Mouse (Mus musculus): ENCODE results near the gene Psmc1.

Psmc1 gene

DNA sequence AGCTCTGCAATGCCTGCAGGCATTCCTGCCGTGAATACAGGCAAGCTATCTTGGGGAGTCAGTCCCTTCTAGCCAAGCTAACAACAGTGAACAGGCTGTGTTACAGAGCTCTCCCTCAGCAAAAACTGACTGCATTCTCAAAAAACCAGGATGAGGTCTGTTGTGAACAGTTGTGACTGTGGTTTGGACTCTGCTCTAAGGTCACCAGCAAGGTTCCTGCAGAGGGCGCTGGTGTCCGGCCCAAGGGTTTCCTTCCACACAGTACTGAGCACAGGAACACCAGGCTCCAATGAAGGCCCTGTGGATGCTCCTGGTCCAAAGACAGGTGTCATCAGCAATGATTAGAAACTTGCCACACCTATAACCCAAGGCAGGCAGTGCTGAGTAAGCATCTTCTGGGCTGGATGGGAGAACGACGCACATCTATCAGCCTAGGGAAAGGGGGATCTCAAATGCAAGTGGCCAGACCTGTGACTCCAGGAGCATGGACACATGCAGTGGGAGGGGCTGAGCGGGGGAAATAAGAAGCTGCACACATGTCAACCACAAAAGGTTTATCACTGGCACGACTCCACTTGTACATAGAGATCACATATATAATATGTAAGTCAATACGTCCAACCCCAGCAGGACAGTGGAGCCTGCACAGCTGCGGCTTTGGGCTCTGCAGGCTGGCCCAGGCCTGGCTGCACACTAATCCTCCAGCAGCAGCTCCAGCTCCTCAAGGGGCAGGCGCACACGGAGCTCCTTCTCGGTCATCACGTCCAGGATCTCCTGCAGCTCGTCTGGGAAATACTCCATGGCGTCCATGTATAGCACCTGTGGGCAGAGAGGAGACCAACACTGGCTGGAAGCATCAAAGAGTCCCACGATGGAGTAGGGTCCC is 15.2 kb downstream of the Psmc1 start:
- in situ Hi-C loops (cut with MboI, MseI) = loop anchor here (5.0 kb wide), 1 partner anchor 352 kb away; no protein-coding TSS in a partner anchor

DNA sequence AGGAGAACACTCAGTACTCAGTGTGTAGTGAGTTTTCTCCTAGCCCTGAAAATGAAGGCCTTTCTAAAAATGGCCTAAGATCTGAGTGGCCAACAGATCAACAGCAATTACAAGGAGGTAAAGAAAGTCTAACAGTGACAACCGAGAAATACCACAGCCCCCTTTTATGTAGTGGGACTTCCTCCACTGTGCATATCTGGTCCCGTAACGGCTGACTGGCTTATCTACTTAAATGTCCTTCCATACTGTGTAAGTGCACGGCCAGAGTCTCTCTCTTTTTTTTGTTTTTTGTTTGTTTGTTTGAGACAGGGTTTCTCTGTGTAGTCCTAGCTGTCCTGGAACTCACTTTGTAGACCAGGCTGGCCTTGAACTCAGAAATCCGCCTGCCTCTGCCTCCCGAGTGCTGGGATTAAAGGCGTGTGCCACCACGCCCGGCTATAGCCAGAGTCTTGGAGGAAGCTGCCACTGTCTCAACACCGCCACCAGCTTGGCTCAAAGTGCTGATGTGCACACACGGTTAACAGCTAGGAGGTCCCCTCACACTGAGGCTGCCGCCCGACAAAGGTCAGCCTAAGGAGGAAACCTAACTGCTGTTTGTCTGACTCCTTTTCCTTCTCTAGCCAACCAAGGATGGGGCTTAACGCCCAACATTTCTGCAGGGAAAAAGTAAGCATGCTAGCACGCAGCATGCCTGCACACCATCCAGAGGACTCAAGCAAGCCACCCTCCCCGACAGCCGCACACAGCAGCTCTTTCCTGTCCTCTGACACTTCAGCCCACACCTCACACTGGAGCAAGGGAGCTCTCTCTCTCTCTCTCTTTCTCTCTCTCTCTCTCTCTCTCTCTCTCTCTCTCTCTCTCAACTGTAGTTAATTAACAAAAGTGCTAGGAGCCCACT is 17.3 kb downstream of the Psmc1 start:
- in situ Hi-C loops (cut with MboI, MseI) = loop anchor here (5.0 kb wide), 1 partner anchor 350 kb away; no protein-coding TSS in a partner anchor

DNA sequence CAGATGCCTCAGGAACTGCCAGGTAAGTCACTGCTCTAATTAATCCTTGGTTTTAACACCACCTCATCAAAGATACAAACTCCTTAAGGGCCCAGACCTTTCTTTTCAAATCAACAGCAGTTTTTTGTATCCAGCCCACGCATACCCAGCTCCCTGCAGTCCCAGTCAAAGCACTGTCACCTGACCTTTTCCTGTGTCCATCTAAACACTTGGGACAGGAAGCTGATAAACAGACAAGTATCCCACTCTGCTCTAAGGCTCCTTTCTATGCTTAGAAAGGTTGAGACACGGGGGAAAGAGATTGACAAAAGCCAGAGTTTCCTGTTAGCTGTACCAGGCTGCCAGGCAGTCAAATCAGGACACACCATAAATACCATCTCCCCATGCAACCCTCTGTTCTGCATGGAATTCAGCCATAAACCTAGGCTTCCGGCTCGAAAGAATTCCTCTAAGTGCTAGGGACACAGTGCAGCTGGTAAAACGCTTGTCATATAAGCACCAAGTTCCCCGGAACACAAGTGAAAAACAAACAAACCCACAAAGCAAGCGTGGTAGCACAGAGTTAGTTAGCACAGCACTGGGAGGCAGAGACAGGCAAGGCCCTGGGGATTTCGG is 18.0 kb downstream of the Psmc1 start:
- in situ Hi-C loops (cut with MboI, MseI) = loop anchor here (5.0 kb wide), 1 partner anchor 349 kb away; no protein-coding TSS in a partner anchor

DNA sequence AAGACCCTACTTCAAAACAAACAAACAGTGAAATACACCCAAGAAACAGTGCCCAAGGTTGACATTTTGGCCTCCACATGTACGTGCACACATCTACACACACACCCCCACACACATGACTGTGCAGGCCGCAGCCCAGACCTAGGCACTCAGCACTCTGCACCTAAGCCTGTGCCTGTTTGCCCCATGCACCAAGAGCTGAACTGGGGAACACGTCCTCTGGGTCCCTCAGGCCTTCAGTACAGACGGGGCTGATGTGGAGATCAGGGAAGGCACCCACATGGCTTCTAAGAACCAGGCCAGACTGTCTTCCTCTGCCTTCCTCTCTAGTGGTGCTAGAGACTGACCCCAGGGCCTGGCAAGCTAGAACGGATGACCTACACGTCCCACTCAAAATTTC is 18.6 kb downstream of the Psmc1 start:
- in situ Hi-C loops (cut with MboI, MseI) = loop anchor here (5.0 kb wide), 1 partner anchor 349 kb away; no protein-coding TSS in a partner anchor

DNA sequence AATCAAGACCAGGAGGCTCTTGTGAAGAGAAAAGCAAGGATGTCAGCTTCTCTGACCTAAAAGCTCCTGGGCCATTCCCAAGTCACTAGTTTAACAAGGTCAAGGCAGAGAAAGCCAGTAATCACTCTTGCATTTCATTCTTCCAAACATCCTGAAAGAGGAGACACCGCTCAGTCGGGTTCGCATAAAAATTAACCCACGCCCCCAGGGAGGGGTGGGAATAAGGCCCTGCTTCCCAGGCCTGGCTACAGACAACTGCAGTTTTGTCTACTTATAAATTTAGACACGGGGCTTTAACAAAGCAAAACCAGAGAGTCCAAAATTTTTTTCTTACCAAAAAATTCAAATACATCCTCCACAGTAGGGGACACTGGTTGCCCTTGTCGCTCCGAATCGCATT is 19.0 kb downstream of the Psmc1 start:
- in situ Hi-C loops (cut with MboI, MseI) = loop anchor here (5.0 kb wide), 1 partner anchor 348 kb away; no protein-coding TSS in a partner anchor

DNA sequence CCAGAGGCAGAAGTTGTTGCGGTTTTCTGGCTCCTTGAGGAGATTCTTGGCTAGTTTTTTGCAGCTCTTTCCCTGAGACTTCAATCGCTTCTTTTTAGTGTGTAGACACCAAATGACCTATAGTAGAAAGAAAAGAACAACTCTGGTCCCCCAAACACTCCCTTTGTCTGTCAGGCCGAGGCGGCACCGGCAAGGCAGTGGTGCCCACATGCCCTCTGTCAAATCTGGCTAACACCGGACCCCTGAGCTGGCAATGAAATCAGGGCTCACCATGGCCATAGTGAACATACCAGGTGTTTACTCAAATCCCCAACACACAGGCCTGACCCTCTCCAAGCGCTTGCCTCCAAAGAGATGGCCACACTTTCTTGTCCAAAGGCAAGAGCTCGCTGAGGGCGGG is 21.2 kb downstream of the Psmc1 start:
- in situ Hi-C loops (cut with MboI, MseI) = no loop called here

DNA sequence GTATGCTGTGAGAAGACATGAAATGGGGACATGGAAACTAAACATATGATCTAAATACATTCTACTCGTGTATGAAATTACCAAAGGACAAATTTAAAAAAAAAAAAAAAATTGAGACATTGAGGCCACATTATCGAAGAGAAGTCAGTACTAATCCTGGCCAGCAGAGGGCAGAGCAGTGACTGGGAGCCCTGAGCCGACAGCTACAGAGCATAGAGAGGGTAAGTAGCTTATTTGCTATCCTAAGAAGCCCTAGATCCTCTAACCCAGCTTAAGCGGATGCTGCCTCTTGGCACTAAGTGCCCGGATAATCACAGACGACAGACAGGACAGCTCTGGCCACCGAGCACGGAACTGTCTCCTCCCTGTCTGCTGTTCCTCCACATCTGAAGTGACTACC is 21.7 kb downstream of the Psmc1 start:
- in situ Hi-C loops (cut with MboI, MseI) = no loop called here

DNA sequence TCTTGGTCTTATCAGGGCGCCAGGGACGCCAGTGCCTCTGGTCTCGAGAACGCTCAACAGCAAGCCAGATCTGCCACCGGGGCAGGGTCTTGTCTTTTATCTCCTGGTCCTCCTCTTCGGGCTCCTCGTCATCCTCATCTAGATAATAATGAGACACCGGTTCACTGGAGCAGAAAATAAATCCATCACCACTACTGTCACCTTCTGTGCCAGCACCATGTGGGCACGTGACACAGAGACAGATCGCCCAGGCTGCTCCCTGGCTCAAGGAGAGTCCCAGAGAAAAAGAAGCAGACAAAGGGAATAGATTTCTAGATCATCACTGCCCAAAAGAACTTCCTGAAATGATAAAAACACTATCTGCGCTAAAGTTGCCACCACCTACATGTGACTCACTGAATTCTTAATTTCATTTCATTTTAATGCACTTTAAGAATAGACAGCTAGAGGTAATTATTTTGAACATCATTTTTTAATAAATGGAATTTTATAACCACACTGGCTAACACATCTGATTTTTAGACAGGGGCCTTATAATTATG is 24.5 kb downstream of the Psmc1 start:
- in situ Hi-C loops (cut with MboI, MseI) = no loop called here

DNA sequence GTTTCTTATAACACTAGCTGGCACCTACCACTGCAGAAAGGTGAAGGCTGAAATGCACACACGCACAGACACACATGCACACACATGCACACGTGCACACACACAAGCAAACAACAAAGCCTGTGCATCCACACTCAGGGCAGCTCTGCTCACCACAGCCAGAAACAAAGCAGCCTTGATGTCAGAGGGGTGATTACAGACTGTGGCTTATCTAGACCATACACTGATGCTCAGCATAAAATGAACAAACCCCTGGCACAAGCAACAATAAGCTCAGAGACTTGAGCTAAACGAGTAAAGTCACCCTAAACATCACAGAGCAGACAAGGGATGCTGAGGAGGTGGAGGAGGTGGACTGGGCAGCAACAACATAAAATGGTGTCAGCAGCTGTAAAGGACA is 25.2 kb downstream of the Psmc1 start:
- in situ Hi-C loops (cut with MboI, MseI) = no loop called here

DNA sequence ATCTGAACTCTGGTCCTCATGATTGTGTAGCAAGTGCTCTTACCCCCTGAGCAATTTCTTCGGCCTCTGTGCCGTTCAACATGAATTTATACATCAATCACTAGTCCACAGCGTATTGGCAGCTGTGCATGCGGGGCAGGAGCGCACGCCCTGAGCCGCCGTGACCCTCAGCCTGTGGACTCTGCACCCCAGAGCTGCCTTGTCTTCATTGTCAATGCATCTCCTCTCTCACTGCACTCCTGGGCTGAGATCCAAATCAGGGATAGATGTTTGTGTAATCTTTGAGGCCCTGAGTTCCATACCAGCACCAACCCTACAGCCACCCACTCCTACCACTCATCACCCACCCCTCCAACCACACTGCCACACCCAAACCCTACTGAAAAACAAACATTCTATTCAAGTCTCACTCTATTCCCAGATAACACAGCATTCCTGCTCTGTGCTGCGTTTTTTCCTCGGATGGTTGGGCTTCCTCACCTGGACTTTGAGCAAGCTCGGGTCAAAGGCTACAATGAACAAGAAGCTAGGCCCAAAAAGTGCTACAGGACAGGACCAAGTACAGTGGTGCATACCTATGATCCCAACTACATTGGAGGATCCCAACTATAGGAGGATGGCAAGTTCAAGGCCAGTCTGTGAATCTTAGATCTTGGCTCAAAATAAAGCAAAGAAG is 33.0 kb downstream of the Psmc1 start:
- in situ Hi-C loops (cut with MboI, MseI) = no loop called here

DNA sequence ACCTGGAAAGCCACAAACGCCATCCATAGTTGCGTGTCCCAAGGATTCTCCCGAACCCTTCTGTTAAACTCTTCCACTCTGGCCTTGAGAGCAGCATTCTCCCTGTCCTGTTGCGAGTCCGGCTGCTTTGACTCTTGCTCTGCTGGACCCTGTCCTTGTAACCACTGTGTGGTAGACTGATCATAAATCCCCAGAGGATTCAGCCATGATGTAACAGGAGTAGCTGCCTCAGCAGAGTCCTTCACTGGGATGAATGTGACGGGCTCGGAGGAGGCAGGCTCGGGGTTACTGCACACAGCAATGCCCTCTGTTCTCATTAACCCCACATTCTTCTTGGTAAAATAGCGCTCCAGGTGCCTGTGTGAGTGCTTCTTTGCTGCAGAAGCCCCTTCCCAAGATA is 33.8 kb downstream of the Psmc1 start:
- in situ Hi-C loops (cut with MboI, MseI) = no loop called here

DNA sequence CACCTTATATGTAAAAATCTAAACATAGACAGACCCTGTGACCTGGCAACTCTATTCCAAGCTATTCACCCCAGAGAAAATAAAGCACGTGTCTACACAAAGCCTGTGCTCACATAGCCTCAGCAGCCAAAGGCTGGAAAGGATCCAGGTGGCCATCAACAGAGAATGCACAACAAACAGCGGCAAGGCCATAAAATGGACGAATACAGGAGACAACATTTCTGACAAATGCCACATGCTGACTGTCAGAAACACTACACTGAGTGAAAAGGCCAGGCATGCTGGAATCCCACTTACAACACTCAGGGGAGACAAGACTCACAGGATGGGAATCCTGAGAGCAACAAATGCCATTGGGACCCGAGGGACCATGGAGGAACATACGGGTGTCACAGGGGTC is 34.3 kb downstream of the Psmc1 start:
- in situ Hi-C loops (cut with MboI, MseI) = no loop called here

DNA sequence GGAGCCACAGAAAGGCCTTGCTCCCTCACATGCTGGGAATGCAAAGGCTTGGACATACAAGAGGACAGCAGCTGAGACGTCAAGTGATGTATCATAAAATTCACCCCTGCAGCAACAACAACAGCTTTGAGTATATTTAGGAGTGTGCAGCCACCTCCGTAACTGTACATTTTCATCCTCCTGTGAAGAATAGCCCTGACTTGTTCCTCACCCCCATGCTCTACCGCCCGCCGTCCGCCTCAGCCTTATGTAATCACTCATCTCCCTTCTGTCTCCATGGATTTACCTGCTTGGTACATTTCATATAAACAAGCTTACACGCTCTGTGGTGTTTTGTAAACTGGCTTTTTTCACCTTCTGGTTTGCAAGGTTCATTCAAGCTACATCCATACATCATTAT is 42.5 kb downstream of the Psmc1 start:
- in situ Hi-C loops (cut with MboI, MseI) = no loop called here

DNA sequence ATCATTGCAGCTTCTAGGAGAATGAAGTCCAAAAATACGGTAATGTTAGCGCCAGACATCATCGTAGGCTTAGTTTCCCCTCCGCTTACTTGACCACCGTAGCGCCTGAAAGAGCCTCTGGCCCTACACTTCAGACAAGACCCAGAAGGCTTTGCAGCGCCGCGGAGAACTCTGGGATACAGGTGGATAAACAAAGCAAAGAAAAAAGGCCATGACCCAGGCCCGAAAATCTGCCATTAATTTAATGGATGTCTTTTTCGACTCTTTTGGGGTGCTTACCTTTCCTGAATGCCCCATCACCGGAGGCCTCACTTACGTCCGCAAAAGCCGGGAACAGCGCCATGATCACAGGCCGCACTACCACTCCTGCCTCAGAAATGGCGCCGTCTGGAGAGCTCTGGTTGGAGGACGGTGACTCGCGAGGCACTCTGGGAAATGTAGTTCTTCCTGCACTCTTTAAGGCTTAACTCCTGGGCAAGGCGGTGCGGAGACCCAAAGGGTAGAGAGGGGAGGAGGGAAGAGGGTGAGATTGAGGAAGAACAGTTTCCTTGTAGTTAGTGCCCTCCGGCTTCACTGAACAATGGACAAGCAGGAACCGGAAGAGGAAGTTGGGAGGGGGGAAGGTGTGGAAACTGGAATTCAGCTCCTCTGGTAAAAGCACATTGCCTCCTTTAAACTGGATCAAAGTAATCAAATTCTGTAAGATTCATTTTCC is 49.5 kb downstream of the Psmc1 start, which contains the start of gene Nrde2:
Gene Nrde2, minus strand, starts transcription at position 393 of the 715 bp plus-strand sequence.
- in situ Hi-C loops (cut with MboI, MseI) = no loop called here

DNA sequence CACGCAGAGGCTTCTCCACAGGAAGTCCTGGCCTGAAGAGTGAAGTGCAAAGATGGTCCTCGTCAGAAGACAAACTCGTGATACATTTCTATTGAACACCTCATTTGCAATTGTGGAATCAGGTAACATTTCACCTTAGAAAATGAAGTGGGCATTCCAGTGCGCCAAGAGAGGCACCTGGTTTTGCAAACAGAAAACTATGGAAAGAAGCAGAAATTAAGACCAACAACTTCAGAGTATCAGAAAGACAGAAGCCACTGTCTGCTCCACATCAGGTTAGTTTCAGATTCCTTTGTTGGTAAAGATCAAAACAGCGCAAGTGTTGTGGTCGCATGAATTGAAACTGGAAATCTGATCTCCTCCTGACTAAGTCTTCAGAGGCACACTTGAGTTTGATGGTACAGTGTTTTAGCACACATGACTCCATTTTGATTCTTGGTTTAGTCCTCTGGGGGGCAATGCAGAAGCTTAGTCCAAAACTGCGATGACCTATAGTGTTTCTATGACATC is 55.1 kb downstream of the Psmc1 start:
- in situ Hi-C loops (cut with MboI, MseI) = no loop called here

DNA sequence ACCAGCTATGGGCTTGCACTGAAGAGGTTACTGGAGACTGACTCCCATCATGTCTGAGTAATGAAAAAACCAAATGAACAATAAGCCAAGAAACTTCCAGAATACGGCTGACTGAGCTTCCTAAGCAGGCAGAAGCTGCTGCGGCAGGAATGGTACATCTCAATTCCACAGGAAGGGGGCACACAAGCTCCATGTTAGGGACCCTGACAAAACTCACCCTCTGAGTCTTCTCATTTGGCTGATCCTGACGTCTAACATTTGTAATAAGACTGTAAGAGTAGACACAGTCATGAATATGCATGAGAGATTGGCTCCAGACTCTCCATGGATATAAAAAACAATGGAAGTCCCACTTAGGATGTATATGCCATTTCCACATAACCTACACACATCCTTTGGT is 56.2 kb downstream of the Psmc1 start:
- in situ Hi-C loops (cut with MboI, MseI) = no loop called here

DNA sequence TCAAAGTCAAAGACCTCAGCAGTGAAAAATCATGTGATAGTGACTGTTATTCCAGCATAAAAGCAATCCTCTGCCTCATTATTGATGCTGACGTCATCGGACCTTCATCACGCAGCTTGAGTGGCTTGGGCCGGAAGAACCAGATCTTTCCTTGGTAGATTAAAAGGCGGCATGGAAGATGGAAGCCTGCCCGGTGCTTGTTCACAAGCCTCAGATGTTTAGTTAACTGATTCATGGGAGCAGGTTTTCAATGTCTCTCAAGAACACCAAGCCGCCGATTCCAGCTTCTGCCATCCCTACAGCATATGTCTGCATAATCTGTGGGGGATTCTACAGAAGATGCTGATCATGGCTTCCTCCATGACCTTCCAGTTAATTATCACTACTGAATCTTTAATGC is 57.0 kb downstream of the Psmc1 start:
- in situ Hi-C loops (cut with MboI, MseI) = no loop called here

DNA sequence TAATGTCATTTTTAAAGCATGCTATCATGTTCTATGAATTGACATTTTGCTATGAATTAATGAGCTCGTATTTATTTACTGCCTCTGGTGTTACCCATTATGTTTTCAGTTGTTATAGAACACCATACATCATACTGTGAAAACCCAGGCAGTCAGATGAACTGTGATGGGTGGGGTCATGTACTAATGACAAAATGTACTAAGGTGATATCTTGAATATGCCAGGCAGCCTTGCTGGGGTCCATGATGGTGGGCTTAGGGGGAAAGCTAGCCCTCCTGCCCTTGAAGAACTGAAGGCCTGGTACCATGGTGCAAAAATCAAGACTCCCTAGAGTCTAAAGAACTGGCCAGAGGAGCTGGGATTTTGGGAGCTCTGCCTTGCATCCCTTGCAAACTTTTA is 57.5 kb downstream of the Psmc1 start:
- in situ Hi-C loops (cut with MboI, MseI) = no loop called here

DNA sequence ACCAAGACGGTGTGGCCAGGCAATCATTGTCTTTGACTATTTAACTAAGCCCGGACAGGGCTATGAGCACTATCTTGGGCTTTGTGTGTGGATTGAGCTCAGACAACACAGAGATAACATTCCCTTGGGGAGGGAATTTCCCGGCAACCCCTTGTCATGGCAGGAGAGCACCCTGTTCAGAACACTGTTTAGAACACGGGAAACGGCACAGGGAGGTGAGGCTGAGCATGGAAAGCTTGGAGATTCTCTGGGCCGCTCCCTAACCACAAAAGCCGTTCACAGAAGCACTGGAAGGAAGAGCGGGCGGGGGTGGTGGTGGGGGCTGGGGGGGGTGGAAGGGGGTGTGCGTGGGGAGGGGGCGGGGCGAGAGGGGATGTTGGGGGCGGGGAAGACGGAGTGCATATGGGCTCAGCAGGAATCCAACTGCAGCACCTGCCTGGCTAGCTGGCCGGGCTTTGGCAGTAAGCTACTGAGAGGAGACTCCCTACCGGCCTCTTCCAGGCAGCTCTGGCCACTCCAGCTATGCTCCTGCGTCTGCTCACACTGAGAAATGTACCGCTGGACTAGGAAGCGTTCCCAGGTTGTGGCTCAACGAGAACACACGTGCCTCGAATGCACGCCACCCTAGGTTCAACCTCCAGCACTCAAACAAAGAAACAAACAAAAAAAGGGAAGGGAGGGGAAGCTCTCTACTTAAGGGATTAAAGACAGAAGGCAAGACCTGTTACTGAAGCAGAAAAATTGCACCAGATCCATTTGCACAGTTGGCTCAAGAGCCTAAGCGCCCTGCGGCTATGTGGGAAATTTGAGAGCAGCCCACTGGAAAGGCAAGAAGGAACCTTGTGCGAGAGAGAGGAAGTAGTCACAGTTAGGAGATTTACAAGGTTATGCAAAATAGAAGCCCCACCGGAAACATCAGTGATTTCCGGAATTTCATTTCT is 58.2 kb downstream of the Psmc1 start:
- in situ Hi-C loops (cut with MboI, MseI) = no loop called here

Measured in T-helper 1 cell (primary cell).